Mouse (Mus musculus): ENCODE results near the gene Sgsm1. TPM values are rescaled to one million over a fixed set of nuclear protein-coding genes. Genes with fewer than 3 reads are reported as not detected.

The Sgsm1 gene
- total and polyA plus RNA-seq, 3 experiments = 0.05 TPM; not detected in 2

DNA sequence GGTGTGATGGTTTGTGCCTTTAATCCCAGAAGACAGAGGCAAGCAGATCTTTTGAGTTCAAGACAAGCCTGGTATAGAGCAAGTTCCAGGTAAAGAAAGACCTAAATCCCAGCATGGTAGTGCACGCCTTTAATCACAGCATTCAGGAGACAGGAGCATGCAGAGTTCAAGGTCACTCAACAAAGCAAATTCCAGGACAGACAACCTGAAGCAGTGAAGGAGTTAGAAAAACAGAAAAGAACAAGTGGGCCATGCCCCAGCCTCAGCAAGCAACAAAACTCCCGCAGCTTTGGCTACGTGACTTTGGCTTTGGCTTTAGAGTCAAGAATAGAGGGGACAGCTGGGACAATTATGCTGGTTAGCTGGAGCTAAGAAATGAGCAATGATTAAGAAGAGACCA, 19.6 kb upstream of the Sgsm1 start:
- ATAC-seq (ENCODE audit: extremely low read depth, insufficient number of reproducible peaks, low FRiP score, poor library complexity, severe bottlenecking) (no peak), DNase-seq (ENCODE audit: low spot score) (no peak)
- TF ChIP-seq GATA2 (IDR thresholded peaks at IDR 0.05; ENCODE audit: borderline replicate concordance, low read depth, low read length) (no peak), TAL1 (conservative IDR thresholded peaks at IDR 0.05; ENCODE audit: low read depth, low read length) (no peak), POLR2AphosphoS5 (IDR thresholded peaks at IDR 0.05; ENCODE audit: insufficient replicate concordance, low read depth, low read length) (no peak), GATA1 (IDR thresholded peaks at IDR 0.05; ENCODE audit: borderline replicate concordance, low read length) (no peak), CTCF (IDR thresholded peaks at IDR 0.05; ENCODE audit: low read depth, low read length) (no peak)
- Histone ChIP-seq H3K36me3 (replicated peaks) (no peaks in the 10 kb centered on the region), H3K9me3 (replicated peaks) (peaks cover 82% of the 10 kb centered on the region), H3K4me1 (ENCODE audit: insufficient read depth, low read depth, low read length) (no peaks in the 10 kb centered on the region), H3K4me3 (ENCODE audit: low read depth, low read length) (no peak overlapping the region), H3K27me3 (ENCODE audit: insufficient read depth, low read length) (no peaks in the 10 kb centered on the region)

DNA sequence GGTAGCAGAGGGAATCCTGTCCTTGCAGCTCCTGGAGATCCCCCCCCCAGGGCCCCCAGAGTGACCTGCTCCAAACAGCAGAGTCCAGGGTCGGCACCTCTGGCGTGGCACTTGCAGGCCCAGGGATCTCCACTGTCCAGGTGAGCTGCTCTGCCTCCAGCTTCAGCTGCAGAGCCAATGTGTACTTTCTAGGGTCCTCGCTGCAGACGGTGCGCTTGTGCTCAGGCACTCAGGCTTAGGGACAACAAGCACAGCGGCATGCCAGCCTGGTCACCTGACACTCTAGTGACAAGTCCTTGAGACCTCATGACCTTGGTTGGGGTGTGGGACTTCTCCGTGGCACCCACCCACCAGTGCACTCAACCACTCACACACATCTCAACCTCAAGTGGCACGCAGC, 18.9 kb upstream of the Sgsm1 start:
- H3K4me1 ChIP-seq (ENCODE audit: insufficient read depth, low read depth, low read length) = no peaks in the 10 kb centered on the region
- TF ChIP-seq CTCF (IDR thresholded peaks at IDR 0.05; ENCODE audit: low read depth, low read length) (no peak), POLR2AphosphoS5 (IDR thresholded peaks at IDR 0.05; ENCODE audit: insufficient replicate concordance, low read depth, low read length) (no peak), GATA2 (IDR thresholded peaks at IDR 0.05; ENCODE audit: borderline replicate concordance, low read depth, low read length) (no peak), TAL1 (conservative IDR thresholded peaks at IDR 0.05; ENCODE audit: low read depth, low read length) (no peak), GATA1 (IDR thresholded peaks at IDR 0.05; ENCODE audit: borderline replicate concordance, low read length) (no peak)
- no peak for DNase-seq (ENCODE audit: low spot score)
- H3K36me3 ChIP-seq (replicated peaks) = no peaks in the 10 kb centered on the region
- no peaks in the 10 kb centered on the region for H3K27me3 ChIP-seq (ENCODE audit: insufficient read depth, low read length)
- H3K4me3 ChIP-seq (ENCODE audit: low read depth, low read length) = peak overlapping the region; percentile 40; the same call in 1 of the 2 replicates
- ATAC-seq (ENCODE audit: extremely low read depth, insufficient number of reproducible peaks, low FRiP score, poor library complexity, severe bottlenecking) = no peak
- peaks cover 81% of the 10 kb centered on the region for H3K9me3 ChIP-seq (replicated peaks)

DNA sequence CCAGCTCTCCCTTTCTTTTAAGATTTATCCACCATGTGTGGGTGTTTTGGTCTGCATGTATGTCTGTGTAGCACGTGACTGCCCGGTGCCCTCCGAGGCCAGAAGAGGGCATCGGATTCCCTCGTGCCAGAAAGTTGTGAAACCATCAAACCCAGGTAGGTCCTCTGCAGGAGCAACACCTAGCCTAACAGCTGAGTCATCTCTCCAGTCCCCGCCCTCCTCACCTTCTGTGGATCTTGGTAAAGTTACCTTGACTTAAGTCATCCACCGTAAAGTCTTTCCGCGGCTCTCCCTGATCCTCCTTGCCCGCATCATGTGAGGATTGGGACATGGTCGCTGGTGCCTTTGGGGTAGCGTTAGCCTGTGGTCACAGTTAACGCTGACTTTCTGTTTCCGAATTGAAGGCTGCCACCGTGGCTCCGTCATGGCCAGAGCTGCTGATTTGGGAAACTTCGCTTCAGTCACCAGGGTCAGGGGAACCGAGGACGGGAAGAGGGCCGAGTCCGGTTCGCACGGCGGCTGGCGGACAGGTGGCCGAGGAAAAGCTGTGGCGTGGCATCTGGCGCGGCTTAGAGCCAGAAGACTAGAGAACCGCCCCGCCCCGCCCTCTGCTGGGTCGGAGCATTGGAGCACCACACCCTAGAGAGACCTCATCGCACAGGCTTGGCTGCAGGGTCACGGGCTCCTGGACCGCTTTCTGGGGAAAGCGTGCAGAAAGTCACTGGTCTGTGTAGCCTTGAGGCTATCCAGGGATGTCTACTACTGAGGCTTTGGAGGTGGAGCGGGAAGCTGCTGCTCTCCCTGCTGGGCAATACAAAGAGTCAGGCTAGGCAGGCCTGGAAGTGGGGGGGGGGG, 13.4 kb upstream of the Sgsm1 start:
- no peaks in the 10 kb centered on the region for H3K36me3 ChIP-seq (replicated peaks)
- H3K9me3 ChIP-seq (replicated peaks) = peaks cover 75% of the 10 kb centered on the region
- ATAC-seq (ENCODE audit: extremely low read depth, insufficient number of reproducible peaks, low FRiP score, poor library complexity, severe bottlenecking) (no peak), DNase-seq (ENCODE audit: low spot score) (no peak)
- TF ChIP-seq CTCF (IDR thresholded peaks at IDR 0.05; ENCODE audit: low read depth, low read length) = no peak
- no peak for TF ChIP-seq TAL1 (conservative IDR thresholded peaks at IDR 0.05; ENCODE audit: low read depth, low read length)
- TF ChIP-seq GATA1 (IDR thresholded peaks at IDR 0.05; ENCODE audit: borderline replicate concordance, low read length) = no peak
- TF ChIP-seq POLR2AphosphoS5 (IDR thresholded peaks at IDR 0.05; ENCODE audit: insufficient replicate concordance, low read depth, low read length) = no peak
- no peak for TF ChIP-seq GATA2 (IDR thresholded peaks at IDR 0.05; ENCODE audit: borderline replicate concordance, low read depth, low read length)
- H3K4me3 ChIP-seq (ENCODE audit: low read depth, low read length) = no peak overlapping the region
- H3K4me1 ChIP-seq (ENCODE audit: insufficient read depth, low read depth, low read length) = no peaks in the 10 kb centered on the region
- no peaks in the 10 kb centered on the region for H3K27me3 ChIP-seq (ENCODE audit: insufficient read depth, low read length)

DNA sequence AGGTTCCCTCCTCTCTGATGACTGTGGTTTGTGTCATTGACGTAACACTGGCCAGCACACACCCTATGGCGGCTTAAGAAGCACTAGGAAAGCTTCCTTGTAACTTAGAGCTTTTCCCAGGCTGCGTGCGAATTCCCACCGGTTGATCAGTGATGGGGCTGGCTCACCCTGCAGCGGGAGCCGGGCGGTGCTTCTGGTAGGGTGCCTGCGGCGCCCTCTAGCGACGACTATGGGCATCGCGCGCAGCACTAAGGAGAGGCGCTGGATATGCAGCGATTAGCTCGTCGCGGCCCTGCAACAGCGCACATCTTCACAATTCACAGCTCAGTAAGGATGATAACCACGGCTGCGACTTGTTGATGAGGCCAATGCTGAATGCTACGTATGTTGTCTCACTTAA, 3.4 kb upstream of the Sgsm1 start:
- DNase-seq (ENCODE audit: low spot score) (no peak), ATAC-seq (ENCODE audit: extremely low read depth, insufficient number of reproducible peaks, low FRiP score, poor library complexity, severe bottlenecking) (no peak)
- Histone ChIP-seq H3K9me3 (replicated peaks) (peaks cover 83% of the 10 kb centered on the region), H3K4me3 (ENCODE audit: low read depth, low read length) (no peak overlapping the region; the same call in 1 of the 2 replicates), H3K4me1 (ENCODE audit: insufficient read depth, low read depth, low read length) (no peaks in the 10 kb centered on the region), H3K27me3 (ENCODE audit: insufficient read depth, low read length) (no peaks in the 10 kb centered on the region), H3K36me3 (replicated peaks) (no peaks in the 10 kb centered on the region)
- TF ChIP-seq POLR2AphosphoS5 (IDR thresholded peaks at IDR 0.05; ENCODE audit: insufficient replicate concordance, low read depth, low read length) = no peak
- TF ChIP-seq TAL1 (conservative IDR thresholded peaks at IDR 0.05; ENCODE audit: low read depth, low read length) = no peak
- TF ChIP-seq GATA2 (IDR thresholded peaks at IDR 0.05; ENCODE audit: borderline replicate concordance, low read depth, low read length) = no peak

DNA sequence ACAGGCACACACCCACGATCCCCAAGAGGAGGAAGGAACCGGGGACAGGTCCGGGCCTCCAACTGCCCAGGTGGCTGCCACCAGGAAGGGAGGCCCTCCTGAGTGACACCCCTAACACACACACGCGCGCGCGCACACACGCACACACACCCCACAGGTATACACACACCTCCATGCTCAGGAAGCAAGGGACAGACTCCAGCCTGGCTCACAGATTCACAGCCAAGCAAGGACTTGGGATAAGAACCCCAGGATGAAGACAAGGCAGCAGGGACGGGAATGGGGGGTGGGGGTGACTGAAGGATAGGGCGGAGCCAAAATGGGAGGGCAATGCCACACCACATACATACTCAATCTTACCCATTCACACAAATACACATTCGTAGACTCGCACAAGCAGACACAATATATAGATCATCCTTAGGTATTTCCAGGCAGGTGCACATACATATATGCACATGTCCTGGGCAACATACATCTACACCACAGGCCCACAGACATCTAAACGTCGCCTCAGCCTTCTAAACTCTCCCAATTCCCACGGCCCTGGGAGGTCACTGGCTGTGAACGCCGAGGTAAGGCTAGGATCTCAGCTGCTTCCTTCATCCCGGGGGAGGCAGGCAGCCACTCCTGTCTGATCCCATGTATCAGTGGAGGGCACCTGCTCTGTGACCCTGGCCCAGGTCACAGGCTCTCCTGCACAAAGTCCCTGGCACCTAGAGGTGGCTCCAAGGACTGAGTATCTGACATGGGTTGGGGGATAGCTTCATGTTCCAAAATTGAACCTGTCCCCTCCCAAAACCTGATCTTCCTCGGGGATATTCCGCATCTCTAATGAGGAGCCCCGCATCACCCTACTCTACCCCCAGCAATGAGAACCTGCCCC, 852 bp downstream of the Sgsm1 start:
- Histone ChIP-seq H3K27me3 (ENCODE audit: insufficient read depth, low read length) (no peaks in the 10 kb centered on the region), H3K36me3 (replicated peaks) (no peaks in the 10 kb centered on the region), H3K9me3 (replicated peaks) (peaks cover 87% of the 10 kb centered on the region), H3K4me3 (ENCODE audit: low read depth, low read length) (no peak overlapping the region), H3K4me1 (ENCODE audit: insufficient read depth, low read depth, low read length) (no peaks in the 10 kb centered on the region)
- ATAC-seq (ENCODE audit: extremely low read depth, insufficient number of reproducible peaks, low FRiP score, poor library complexity, severe bottlenecking) = no peak
- no peak for DNase-seq (ENCODE audit: low spot score)
- TF ChIP-seq POLR2AphosphoS5 (IDR thresholded peaks at IDR 0.05; ENCODE audit: insufficient replicate concordance, low read depth, low read length) (no peak), GATA2 (IDR thresholded peaks at IDR 0.05; ENCODE audit: borderline replicate concordance, low read depth, low read length) (no peak), CTCF (IDR thresholded peaks at IDR 0.05; ENCODE audit: low read depth, low read length) (no peak), TAL1 (conservative IDR thresholded peaks at IDR 0.05; ENCODE audit: low read depth, low read length) (no peak), GATA1 (IDR thresholded peaks at IDR 0.05; ENCODE audit: borderline replicate concordance, low read length) (no peak)

Data from G1E (cell line).